In the genomic region with DNA sequence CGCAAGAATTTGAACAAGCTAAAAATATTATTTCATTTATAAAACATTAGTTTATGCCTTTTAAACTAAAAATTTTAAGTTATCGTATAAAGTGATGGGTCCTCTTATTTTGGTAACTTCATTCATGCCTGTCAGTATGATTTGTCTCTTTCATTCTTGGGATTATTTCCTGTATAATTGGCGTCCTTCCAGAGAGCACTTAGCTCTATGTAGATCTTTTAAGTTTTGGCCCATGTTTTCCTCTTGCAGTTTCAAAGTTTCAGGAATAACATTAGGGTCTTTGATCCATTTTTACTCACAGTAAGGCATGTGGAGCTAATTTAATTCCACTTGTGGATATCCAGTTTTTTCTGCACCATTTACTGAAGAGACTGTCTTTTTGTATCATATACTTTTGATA, we compare ENCODE assay signal across 20 mouse cellular contexts.
"Had no signal": no experiment of that assay in that cellular context is flagged by ENCODE, and none has a peak within 500 bp of the region (broad histone marks: within the 10 kb centered on the region; RNA-seq: fewer than 3 reads in every experiment).

No protein-coding gene starts in this region.

- H3K4me3 ChIP-seq: lung, embryonic 15.5 days; midbrain, embryonic 10.5 days; midbrain, embryonic 13.5 days; myocyte; neural tube, embryonic 13.5 days; neural tube, embryonic 15.5 days had no signal

- H3K27ac ChIP-seq: liver, embryonic 14.5 days; lung, embryonic 15.5 days; midbrain, embryonic 10.5 days; midbrain, embryonic 13.5 days; neural tube, embryonic 13.5 days; neural tube, embryonic 15.5 days had no signal

- H3K36me3 ChIP-seq: lung, embryonic 15.5 days; midbrain, embryonic 10.5 days; midbrain, embryonic 13.5 days; neural tube, embryonic 13.5 days; neural tube, embryonic 15.5 days had no signal

- H3K27me3 ChIP-seq: lung, embryonic 15.5 days; midbrain, embryonic 13.5 days; neural tube, embryonic 13.5 days; neural tube, embryonic 15.5 days had no signal

- DNase-seq: lung, adult 18-20 months; lung, postnatal 14 days; lung, postnatal 4 days; retina, postnatal 1 day; right cerebral cortex, adult 18-20 months; right cerebral cortex, postnatal 25 days; right cerebral cortex, postnatal 4 days; spleen, adult 18-20 months; thymus, adult 18-20 months; thymus, postnatal 14 days; thymus, postnatal 36 days had no signal

- H3K9me3 ChIP-seq: lung, embryonic 15.5 days; midbrain, embryonic 10.5 days; midbrain, embryonic 13.5 days; neural tube, embryonic 13.5 days; neural tube, embryonic 15.5 days had no signal

- H3K4me1 ChIP-seq: lung, embryonic 15.5 days; midbrain, embryonic 10.5 days; midbrain, embryonic 13.5 days; neural tube, embryonic 13.5 days; neural tube, embryonic 15.5 days had no signal

- ATAC-seq: lung, postnatal 0 days; midbrain, embryonic 13.5 days; midbrain, embryonic 16.5 days had no signal

- H3K9ac ChIP-seq: liver, embryonic 14.5 days; lung, embryonic 15.5 days; midbrain, embryonic 13.5 days; neural tube, embryonic 13.5 days; neural tube, embryonic 15.5 days had no signal

- H3K4me2 ChIP-seq: lung, embryonic 15.5 days; midbrain, embryonic 13.5 days; neural tube, embryonic 13.5 days; neural tube, embryonic 15.5 days had no signal
